Mouse (Mus musculus): ENCODE data around the gene Gaa.

The Gaa gene

DNA sequence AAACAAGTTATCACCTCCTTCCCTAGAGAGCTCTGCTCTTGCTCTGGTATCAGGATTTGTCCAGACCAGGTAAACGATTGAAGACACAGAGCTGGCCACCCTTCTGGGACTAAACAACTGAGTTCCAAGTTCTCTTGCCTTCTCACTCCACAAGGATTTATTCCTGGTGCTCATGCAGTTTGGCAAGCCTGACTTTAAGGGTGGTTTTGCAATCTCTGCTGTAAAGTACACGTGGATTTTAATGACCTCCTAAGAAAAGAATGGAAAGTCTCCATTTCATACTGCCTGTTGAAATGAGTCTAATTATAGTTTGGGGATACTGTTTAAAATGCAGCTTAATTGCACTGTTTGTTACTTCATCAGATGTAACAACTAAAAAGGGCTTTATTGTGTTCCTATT, 33.3 kb downstream of the Gaa start:
- no peak for DNase-seq (ENCODE audit: low spot score in 2 of 2)

DNA sequence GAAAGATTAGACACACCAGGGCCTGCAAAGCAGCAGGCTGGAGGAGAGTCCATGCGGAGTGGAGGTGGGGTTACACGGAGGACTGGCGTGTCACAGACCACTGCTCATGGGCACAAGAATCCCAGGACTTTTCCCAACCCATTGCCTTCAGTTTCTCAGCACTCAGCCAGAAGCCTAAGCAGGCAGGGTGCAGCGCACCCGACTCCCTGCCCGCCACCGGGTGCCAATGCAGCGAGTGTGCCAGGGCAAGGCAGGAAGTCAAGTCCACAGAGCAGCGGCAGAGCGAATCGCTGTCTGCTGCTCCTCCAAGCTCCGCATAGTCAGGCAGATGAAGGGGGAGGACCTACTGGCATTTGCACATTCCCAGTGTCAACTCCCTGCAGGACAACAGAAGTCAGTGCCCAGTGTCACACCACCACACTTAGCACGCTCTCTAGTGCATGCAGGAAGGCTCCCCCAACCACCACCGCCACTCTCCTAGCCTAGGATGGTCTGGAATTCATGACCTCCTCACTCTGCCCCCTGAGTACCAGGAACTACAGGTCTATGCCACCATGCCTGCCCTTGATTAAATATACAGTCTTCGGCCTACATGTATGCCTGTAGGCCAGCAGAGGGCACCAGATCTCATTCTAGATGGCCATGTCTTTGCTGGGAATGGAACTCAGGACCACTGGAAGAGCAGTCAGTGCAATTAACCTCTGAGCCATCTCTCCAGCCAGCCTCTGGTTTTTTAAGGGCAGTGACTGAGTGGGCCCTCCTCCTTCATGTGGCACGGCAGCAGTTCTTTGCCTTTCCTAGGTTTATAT, 37.4 kb downstream of the Gaa start:
- DNase-seq (ENCODE audit: low spot score in 2 of 2) = no peak

DNA sequence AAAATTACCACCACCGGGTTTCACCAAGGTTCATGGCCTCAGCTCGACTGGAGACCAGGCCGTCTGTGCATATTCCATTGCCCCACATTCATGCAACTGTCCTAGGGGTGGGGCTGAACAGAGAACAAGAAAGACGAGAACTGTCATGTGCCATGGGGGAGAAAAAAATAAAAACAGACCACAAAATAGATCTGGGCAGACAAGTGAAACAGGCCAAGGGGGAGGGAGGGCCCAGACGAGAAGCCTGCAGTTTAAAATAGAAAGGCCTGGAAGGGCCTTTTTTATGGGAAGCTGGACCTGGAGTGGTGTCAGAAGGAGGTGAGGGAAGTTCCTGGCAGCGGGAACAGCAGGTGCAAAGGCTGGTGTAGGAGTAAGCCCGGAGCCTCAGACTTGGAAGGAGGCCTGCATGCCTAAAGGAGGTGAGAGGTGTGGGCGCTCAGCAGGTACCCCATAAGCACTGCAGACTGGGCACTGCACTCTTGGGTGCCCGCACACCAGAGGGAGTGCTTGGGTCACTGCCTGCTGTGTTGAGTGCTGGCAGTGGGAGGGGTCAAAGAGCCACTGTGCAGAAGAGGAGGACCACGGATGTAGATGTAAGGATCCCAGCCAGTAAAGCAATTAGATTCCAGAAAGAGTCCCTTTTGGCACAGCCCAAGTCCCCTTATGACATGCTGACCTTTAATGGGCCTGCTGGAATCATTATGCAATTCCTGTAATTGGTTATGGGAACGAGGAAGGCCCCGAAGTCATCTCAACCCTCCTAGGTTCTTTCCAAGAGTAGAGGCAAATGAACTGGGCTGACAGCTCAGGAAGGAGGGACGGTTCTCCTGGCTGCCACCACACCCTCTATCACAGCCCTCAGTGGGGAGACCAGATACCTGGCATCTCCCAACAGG, 39.3 kb downstream of the Gaa start:
- no peak for DNase-seq (ENCODE audit: low spot score in 2 of 2)

DNA sequence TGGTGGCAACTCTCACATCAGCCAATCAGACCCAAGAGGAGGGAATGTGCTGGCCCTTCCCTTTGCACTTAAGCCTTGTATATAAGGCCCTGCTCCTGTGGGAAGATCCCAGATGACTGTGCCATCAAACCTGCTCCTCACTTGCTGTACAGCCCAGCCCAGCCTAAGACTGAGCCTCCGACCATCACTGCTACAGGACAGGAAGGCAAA, 39.9 kb downstream of the Gaa start, which contains the start of gene Card14:
Gene Card14, plus strand, starts transcription at position 111 of the 210 bp plus-strand sequence.
- DNase-seq (ENCODE audit: low spot score in 2 of 2) = no peak

DNA sequence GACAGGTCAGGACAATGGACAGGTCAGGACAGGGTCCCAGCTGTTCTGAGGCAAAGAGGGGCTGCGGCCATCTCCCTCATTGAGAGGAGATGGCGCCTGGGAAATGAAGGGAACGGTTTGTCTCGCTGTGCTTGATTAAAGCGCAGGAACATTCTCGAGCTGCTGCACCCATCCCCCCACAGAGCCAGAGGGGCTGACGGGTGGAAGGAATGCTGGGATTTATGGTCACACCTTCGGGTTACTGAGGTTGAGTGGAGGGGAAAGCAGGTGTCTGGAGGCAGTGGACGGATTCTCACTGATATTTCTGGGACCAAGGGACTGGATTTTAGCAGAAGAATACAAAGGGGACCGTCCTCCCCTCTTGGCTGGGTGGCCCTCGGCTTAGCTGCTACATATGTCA, 40.2 kb downstream of the Gaa start:
- no peak for DNase-seq (ENCODE audit: low spot score in 2 of 2)

DNA sequence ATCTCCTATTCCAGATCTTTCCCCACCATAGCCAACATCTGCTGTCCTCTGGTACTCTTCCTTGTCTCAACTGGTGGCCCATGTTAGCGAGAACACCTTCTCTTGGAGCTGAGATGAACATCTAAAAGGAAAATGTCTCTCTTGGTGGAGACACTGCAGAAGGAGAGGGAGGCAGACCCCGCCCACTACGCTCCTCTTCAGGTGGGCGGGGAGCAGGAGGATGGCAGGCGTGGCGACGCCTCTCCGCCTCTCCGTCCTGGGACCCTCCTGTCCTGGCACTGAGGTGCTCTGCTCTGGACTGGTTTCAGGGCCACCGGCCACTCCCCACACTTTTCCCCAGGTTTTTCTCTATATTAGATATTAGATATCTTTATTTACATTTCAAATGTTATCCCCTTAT, 42.9 kb downstream of the Gaa start:
- DNase-seq (ENCODE audit: low spot score in 2 of 2) = no peak

DNA sequence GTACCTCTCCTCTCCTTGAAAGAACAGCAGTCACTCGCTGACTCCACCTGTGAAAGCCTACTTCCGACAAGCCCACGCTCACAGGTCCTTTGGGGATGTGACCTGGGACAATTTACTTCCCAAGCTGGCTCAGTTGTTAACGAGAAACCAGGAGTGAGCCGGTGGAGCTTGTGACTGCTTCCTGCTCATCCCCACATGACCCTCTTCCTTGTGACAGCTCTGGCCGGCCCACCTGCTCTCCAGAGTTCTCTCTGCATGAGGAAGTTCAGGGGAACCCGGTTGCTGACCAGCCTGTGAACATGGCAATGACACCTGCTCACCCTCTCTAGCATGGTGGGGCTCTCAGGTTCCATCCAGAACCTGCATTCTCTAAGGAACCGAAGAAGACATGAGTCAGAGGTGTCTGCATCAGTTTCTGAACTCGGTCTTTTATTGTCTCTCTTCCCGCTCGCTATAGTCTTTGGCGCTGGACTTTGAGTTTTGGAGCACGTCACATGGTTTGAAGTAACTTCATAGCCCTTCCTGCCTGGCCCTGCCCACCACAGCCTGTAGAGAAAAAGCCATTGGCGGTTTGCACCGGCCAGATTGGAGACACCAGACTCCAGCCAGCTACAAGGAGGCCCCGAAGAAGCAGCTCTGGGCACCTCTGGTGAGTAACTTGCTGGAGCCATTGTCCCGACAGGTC, 46.7 kb downstream of the Gaa start:
- no peak for DNase-seq (ENCODE audit: low spot score in 2 of 2)

- DNase-seq (ENCODE audit: low spot score in 2 of 2) = no peak
Observed at GRCm38 (mm10) chr11:119316720-119317119, 49.0 kb downstream of the Gaa start.

- no peak for DNase-seq (ENCODE audit: low spot score in 2 of 2)
Observed at GRCm38 (mm10) chr11:119322521-119322920, 54.8 kb downstream of the Gaa start.

DNA sequence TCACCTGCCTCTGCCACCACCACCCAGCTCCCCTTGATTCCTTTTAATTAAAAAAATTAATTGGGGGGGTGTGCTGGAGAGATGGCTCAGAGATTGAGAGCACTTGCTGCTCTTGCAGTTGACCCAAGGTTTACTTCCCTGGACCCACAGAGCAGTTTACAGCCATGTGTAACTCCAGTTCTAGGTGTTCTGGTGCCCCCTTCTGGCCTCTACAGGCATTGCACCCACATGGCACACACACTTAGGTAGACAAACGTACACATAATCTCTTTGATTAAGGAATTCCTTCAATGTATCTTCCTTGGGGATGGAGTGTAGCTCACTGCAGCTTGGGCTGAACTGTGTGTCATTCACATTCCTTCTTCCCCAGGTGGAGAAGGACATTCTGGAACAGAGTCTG, 57.4 kb downstream of the Gaa start:
- no peak for DNase-seq (ENCODE audit: low spot score in 2 of 2)

GRCm38 (mm10) chr11:119330592-119330991, 62.9 kb downstream of the Gaa start:
- no peak for DNase-seq (ENCODE audit: low spot score in 2 of 2)

- no peak for DNase-seq (ENCODE audit: low spot score in 2 of 2)
Observed at GRCm38 (mm10) chr11:119331970-119332369, 64.3 kb downstream of the Gaa start.

All from urinary bladder, postnatal 4 days (tissue).